Mouse (Mus musculus): ENCODE measurements around the gene Itga11. TPM values are rescaled to one million over a fixed set of nuclear protein-coding genes. Genes with fewer than 3 reads are reported as not detected.

Gene Itga11
- polyA plus RNA-seq, 1 experiment from 2014 or later = 1.4 TPM

- Histone ChIP-seq H3K9ac (replicated peaks; ENCODE audit: low read depth, low read length) (no peak overlapping the region), H3K4me1 (ENCODE audit: control insufficient read depth, insufficient read depth, low read length) (no peaks in the 10 kb centered on the region), H3K9me3 (ENCODE audit: control insufficient read depth, low read depth, low read length) (no peaks in the 10 kb centered on the region), H3K4me3 (ENCODE audit: low read depth, low read length) (no peak overlapping the region), H3K27ac (ENCODE audit: low read length) (no peak overlapping the region), H3K36me3 (ENCODE audit: control insufficient read depth, insufficient read depth, low read length) (no peaks in the 10 kb centered on the region), H3K4me2 (replicated peaks; ENCODE audit: low read depth, low read length) (no peak overlapping the region), H3K27me3 (ENCODE audit: control insufficient read depth, insufficient read depth, low read length) (no peaks in the 10 kb centered on the region)
- WGBS = 84% methylated on average over 4 of the region's 4 CpGs
- no peak for ATAC-seq (ENCODE audit: insufficient number of reproducible peaks, insufficient read depth, low FRiP score, low read depth)
Observed at GRCm38 (mm10) chr9:62696799-62697198, 19.2 kb downstream of the Itga11 start.

- ATAC-seq (ENCODE audit: insufficient number of reproducible peaks, insufficient read depth, low FRiP score, low read depth) = no peak
- Histone ChIP-seq H3K4me2 (replicated peaks; ENCODE audit: low read depth, low read length) (no peak overlapping the region), H3K9ac (replicated peaks; ENCODE audit: low read depth, low read length) (no peak overlapping the region), H3K9me3 (ENCODE audit: control insufficient read depth, low read depth, low read length) (no peaks in the 10 kb centered on the region), H3K27ac (ENCODE audit: low read length) (no peak overlapping the region), H3K27me3 (ENCODE audit: control insufficient read depth, insufficient read depth, low read length) (no peaks in the 10 kb centered on the region), H3K4me1 (ENCODE audit: control insufficient read depth, insufficient read depth, low read length) (peaks cover 16% of the 10 kb centered on the region), H3K4me3 (ENCODE audit: low read depth, low read length) (no peak overlapping the region), H3K36me3 (ENCODE audit: control insufficient read depth, insufficient read depth, low read length) (no peaks in the 10 kb centered on the region)
- WGBS = 89% methylated on average over 4 of the region's 4 CpGs
Observed at GRCm38 (mm10) chr9:62707267-62707666, 29.6 kb downstream of the Itga11 start.

- no peaks in the 10 kb centered on the region for H3K36me3 ChIP-seq (ENCODE audit: control insufficient read depth, insufficient read depth, low read length)
- no peaks in the 10 kb centered on the region for H3K27me3 ChIP-seq (ENCODE audit: control insufficient read depth, insufficient read depth, low read length)
- H3K4me1 ChIP-seq (ENCODE audit: control insufficient read depth, insufficient read depth, low read length) = peaks cover 20% of the 10 kb centered on the region
- no peak overlapping the region for H3K27ac ChIP-seq (ENCODE audit: low read length)
- H3K4me3 ChIP-seq (ENCODE audit: low read depth, low read length) = no peak overlapping the region
- H3K9me3 ChIP-seq (ENCODE audit: control insufficient read depth, low read depth, low read length) = no peaks in the 10 kb centered on the region
- H3K9ac ChIP-seq (replicated peaks; ENCODE audit: low read depth, low read length) = no peak overlapping the region
- ATAC-seq (ENCODE audit: insufficient number of reproducible peaks, insufficient read depth, low FRiP score, low read depth) = peak; percentile 28; the same call in 1 of the 2 replicates
- 21% methylated on average over 6 of the region's 6 CpGs for WGBS
- no peak overlapping the region for H3K4me2 ChIP-seq (replicated peaks; ENCODE audit: low read depth, low read length)
Observed at GRCm38 (mm10) chr9:62707870-62708269, 30.2 kb downstream of the Itga11 start.

GRCm38 (mm10) chr9:62709983-62710382 is 32.4 kb downstream of the Itga11 start:
- H3K4me3 ChIP-seq (ENCODE audit: low read depth, low read length) = no peak overlapping the region
- no peaks in the 10 kb centered on the region for H3K27me3 ChIP-seq (ENCODE audit: control insufficient read depth, insufficient read depth, low read length)
- no peak overlapping the region for H3K4me2 ChIP-seq (replicated peaks; ENCODE audit: low read depth, low read length)
- no peaks in the 10 kb centered on the region for H3K9me3 ChIP-seq (ENCODE audit: control insufficient read depth, low read depth, low read length)
- H3K9ac ChIP-seq (replicated peaks; ENCODE audit: low read depth, low read length) = no peak overlapping the region
- no peaks in the 10 kb centered on the region for H3K36me3 ChIP-seq (ENCODE audit: control insufficient read depth, insufficient read depth, low read length)
- 81% methylated on average over 5 of the region's 5 CpGs for WGBS
- ATAC-seq (ENCODE audit: insufficient number of reproducible peaks, insufficient read depth, low FRiP score, low read depth) = no peak
- no peak overlapping the region for H3K27ac ChIP-seq (ENCODE audit: low read length)
- H3K4me1 ChIP-seq (ENCODE audit: control insufficient read depth, insufficient read depth, low read length) = peaks cover 20% of the 10 kb centered on the region

- ATAC-seq (ENCODE audit: insufficient number of reproducible peaks, insufficient read depth, low FRiP score, low read depth) = no peak
- Histone ChIP-seq H3K9ac (replicated peaks; ENCODE audit: low read depth, low read length) (no peak overlapping the region), H3K4me3 (ENCODE audit: low read depth, low read length) (no peak overlapping the region), H3K27ac (ENCODE audit: low read length) (no peak overlapping the region), H3K27me3 (ENCODE audit: control insufficient read depth, insufficient read depth, low read length) (no peaks in the 10 kb centered on the region), H3K4me1 (ENCODE audit: control insufficient read depth, insufficient read depth, low read length) (peaks cover 20% of the 10 kb centered on the region), H3K36me3 (ENCODE audit: control insufficient read depth, insufficient read depth, low read length) (no peaks in the 10 kb centered on the region), H3K4me2 (replicated peaks; ENCODE audit: low read depth, low read length) (no peak overlapping the region), H3K9me3 (ENCODE audit: control insufficient read depth, low read depth, low read length) (no peaks in the 10 kb centered on the region)
- WGBS = 73% methylated on average over 6 of the region's 6 CpGs
Observed at GRCm38 (mm10) chr9:62712374-62712773, 34.7 kb downstream of the Itga11 start.

- WGBS = 72% methylated on average over 8 of the region's 8 CpGs
Observed at GRCm38 (mm10) chr9:62713040-62713439, 35.4 kb downstream of the Itga11 start.

GRCm38 (mm10) chr9:62714336-62714735 is 36.7 kb downstream of the Itga11 start:
- no peak for ATAC-seq (ENCODE audit: insufficient number of reproducible peaks, insufficient read depth, low FRiP score, low read depth)
- no peaks in the 10 kb centered on the region for H3K27me3 ChIP-seq (ENCODE audit: control insufficient read depth, insufficient read depth, low read length)
- no peak overlapping the region for H3K9ac ChIP-seq (replicated peaks; ENCODE audit: low read depth, low read length)
- 48% methylated on average over 3 of the region's 3 CpGs for WGBS
- H3K27ac ChIP-seq (ENCODE audit: low read length) = no peak overlapping the region
- H3K36me3 ChIP-seq (ENCODE audit: control insufficient read depth, insufficient read depth, low read length) = no peaks in the 10 kb centered on the region
- no peak overlapping the region for H3K4me3 ChIP-seq (ENCODE audit: low read depth, low read length)
- peaks cover 8% of the 10 kb centered on the region; the same call in 1 of the 2 replicates for H3K4me1 ChIP-seq (ENCODE audit: control insufficient read depth, insufficient read depth, low read length)
- H3K9me3 ChIP-seq (ENCODE audit: control insufficient read depth, low read depth, low read length) = no peaks in the 10 kb centered on the region
- H3K4me2 ChIP-seq (replicated peaks; ENCODE audit: low read depth, low read length) = no peak overlapping the region

More at GRCm38 (mm10) chr9:62713040-62713439, 35.4 kb downstream of the Itga11 start:
- no peaks in the 10 kb centered on the region for H3K36me3 ChIP-seq (ENCODE audit: control insufficient read depth, insufficient read depth, low read length)
- no peaks in the 10 kb centered on the region for H3K9me3 ChIP-seq (ENCODE audit: control insufficient read depth, low read depth, low read length)
- H3K27me3 ChIP-seq (ENCODE audit: control insufficient read depth, insufficient read depth, low read length) = no peaks in the 10 kb centered on the region
- no peak overlapping the region for H3K4me2 ChIP-seq (replicated peaks; ENCODE audit: low read depth, low read length)
- H3K4me3 ChIP-seq (ENCODE audit: low read depth, low read length) = no peak overlapping the region
- H3K27ac ChIP-seq (ENCODE audit: low read length) = no peak overlapping the region
- no peak overlapping the region for H3K9ac ChIP-seq (replicated peaks; ENCODE audit: low read depth, low read length)
- H3K4me1 ChIP-seq (ENCODE audit: control insufficient read depth, insufficient read depth, low read length) = peaks cover 18% of the 10 kb centered on the region
- ATAC-seq (ENCODE audit: insufficient number of reproducible peaks, insufficient read depth, low FRiP score, low read depth) = no peak

GRCm38 (mm10) chr9:62717982-62718381 is 40.4 kb downstream of the Itga11 start:
- H3K9ac ChIP-seq (replicated peaks; ENCODE audit: low read depth, low read length) = no peak overlapping the region
- H3K4me2 ChIP-seq (replicated peaks; ENCODE audit: low read depth, low read length) = no peak overlapping the region
- no peaks in the 10 kb centered on the region for H3K4me1 ChIP-seq (ENCODE audit: control insufficient read depth, insufficient read depth, low read length)
- ATAC-seq (ENCODE audit: insufficient number of reproducible peaks, insufficient read depth, low FRiP score, low read depth) = no peak
- 28% methylated on average over 8 of the region's 8 CpGs for WGBS
- no peak overlapping the region for H3K4me3 ChIP-seq (ENCODE audit: low read depth, low read length)
- H3K36me3 ChIP-seq (ENCODE audit: control insufficient read depth, insufficient read depth, low read length) = no peaks in the 10 kb centered on the region
- no peak overlapping the region for H3K27ac ChIP-seq (ENCODE audit: low read length)
- H3K27me3 ChIP-seq (ENCODE audit: control insufficient read depth, insufficient read depth, low read length) = no peaks in the 10 kb centered on the region
- no peaks in the 10 kb centered on the region for H3K9me3 ChIP-seq (ENCODE audit: control insufficient read depth, low read depth, low read length)

- Histone ChIP-seq H3K9me3 (ENCODE audit: control insufficient read depth, low read depth, low read length) (no peaks in the 10 kb centered on the region), H3K4me3 (ENCODE audit: low read depth, low read length) (no peak overlapping the region), H3K9ac (replicated peaks; ENCODE audit: low read depth, low read length) (no peak overlapping the region), H3K36me3 (ENCODE audit: control insufficient read depth, insufficient read depth, low read length) (no peaks in the 10 kb centered on the region), H3K27me3 (ENCODE audit: control insufficient read depth, insufficient read depth, low read length) (no peaks in the 10 kb centered on the region), H3K27ac (ENCODE audit: low read length) (no peak overlapping the region), H3K4me1 (ENCODE audit: control insufficient read depth, insufficient read depth, low read length) (no peaks in the 10 kb centered on the region), H3K4me2 (replicated peaks; ENCODE audit: low read depth, low read length) (no peak overlapping the region)
- ATAC-seq (ENCODE audit: insufficient number of reproducible peaks, insufficient read depth, low FRiP score, low read depth) = no peak
- 76% methylated on average over 2 of the region's 2 CpGs for WGBS
Observed at GRCm38 (mm10) chr9:62721791-62722190, 44.2 kb downstream of the Itga11 start.
